Mouse (Mus musculus) bone marrow, adult 2 months (tissue): ENCODE results near the gene Arhgap45. TPM values are rescaled to one million over a fixed set of nuclear protein-coding genes. Genes with fewer than 3 reads are reported as not detected.

Experiments used
- H3K27ac ChIP-seq: fragments of 200-500 bp; 2 replicates; pipeline ENCODE4 v1.5.1; 2012; ENCODE audit warnings: low read depth, mild to moderate bottlenecking, control low read depth, inconsistent platforms, low read length; ENCODE audit not compliant: control insufficient read depth, poor library complexity, insufficient read depth
- H3K4me1 ChIP-seq: fragments of 200-500 bp; 2 replicates; pipeline ENCODE4 v1.6.1; 2011; ENCODE audit warnings: low read length; ENCODE audit not compliant: control insufficient read depth, insufficient read depth
- H3K4me3 ChIP-seq: fragments of 200-500 bp; replicated peaks from 2 replicates; pipeline ENCODE3; 2011; ENCODE audit warnings: mild to moderate bottlenecking, low read depth, low read length, control low read depth; ENCODE audit not compliant: control insufficient read depth
- CTCF ChIP-seq: fragments of 200-500 bp; IDR thresholded peaks from 2 replicates; pipeline ENCODE4 v1.5.1; 2011; ENCODE audit warnings: low read length, control low read depth; ENCODE audit not compliant: control insufficient read depth, insufficient read depth
- POLR2A ChIP-seq: fragments of 200-500 bp; IDR thresholded peaks from 2 replicates; pipeline ENCODE4 v1.6.1; 2011; ENCODE audit warnings: low read depth, mild to moderate bottlenecking, control low read depth, low read length, borderline replicate concordance; ENCODE audit not compliant: control insufficient read depth
- whole genome bisulfite sequencing: fragments of 180-500 bp; shearing (Covaris S2); methylation state at CpG from one replicate; pipeline ENCODE4 v1.1.7; 2018; 5-methylcytosine and 5-hydroxymethylcytosine counted together
- polyA plus RNA-seq: library from polyadenylated mRNA; stranded (reverse); fragments of >200 nt; gene quantifications from 2 replicates; pipeline ENCODE4 v1.2.4, GENCODE M21; 2011; ENCODE audit warnings: low replicate concordance; ENCODE audit not compliant: missing spikeins, insufficient read depth, insufficient read length

The Arhgap45 gene
- polyA plus RNA-seq, 1 experiment: 291 TPM

DNA sequence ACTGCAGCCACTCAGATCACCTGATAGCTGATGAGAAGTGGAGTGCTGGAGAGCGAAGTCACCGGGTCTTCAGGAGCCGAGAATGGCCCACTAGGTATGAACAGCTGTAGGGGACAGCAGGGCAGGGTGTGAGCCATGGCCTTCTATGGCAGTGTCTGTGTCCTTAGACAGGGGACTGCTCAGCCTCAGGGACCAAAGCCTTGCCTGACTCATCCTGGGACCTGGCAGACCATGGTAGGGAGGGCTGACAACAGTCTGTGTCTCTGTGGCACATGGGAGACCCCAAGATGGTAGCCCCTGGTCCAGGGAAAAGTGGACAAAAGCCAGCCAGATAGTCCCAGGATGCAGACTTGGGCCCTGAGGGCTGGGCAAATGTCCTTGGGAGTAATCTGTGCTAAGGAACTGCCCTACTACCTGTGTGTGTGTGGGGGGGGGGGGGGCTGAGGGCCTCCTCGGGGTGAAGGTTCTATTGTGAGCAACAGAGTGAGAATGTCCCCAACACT is 53.5 kb downstream of the Arhgap45 start:
- WGBS: 83% methylated on average over 4 of the region's 4 CpGs
- TF ChIP-seq POLR2A (no peak), CTCF (no peak)
- H3K4me1 ChIP-seq: peaks cover 10% of the 10 kb centered on the region
- no peak overlapping the region for H3K4me3 ChIP-seq
- no peak overlapping the region for H3K27ac ChIP-seq

GRCm38 (mm10) chr10:80070837-80071515 is 54.5 kb downstream of the Arhgap45 start:
- WGBS: 42% methylated on average over 9 of the region's 9 CpGs
- TF ChIP-seq POLR2A (peak; percentile 16; the same call in 1 of the 2 replicates), CTCF (no peak)
- peaks cover 12% of the 10 kb centered on the region for H3K4me1 ChIP-seq
- peak overlapping the region; percentile 73; the same call in 1 of the 2 replicates for H3K27ac ChIP-seq
- no peak overlapping the region for H3K4me3 ChIP-seq

DNA sequence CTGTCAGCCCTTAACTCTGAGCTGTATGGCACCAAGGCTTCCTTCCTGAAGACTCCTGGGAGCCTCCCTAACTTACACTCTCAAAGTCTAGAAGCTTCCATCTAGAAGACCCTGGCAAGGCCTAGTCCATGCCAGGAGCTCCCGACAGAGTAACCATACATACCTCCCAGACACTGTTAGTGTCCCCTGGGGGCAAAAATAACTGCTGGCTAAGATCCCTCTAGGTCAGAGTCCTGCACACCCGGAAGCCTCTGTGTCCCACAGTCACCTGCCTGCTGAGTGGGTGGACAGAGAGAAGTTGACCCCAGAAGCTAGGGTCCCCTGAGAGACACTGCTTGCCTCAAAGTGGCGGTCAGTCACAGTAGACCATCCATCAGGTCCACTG is 55.1 kb downstream of the Arhgap45 start:
- Histone ChIP-seq H3K4me1 (peaks cover 14% of the 10 kb centered on the region), H3K27ac (peak overlapping the region; percentile 73; the same call in 1 of the 2 replicates), H3K4me3 (no peak overlapping the region)
- TF ChIP-seq POLR2A (no peak), CTCF (no peak)
- WGBS: 37% methylated on average over 3 of the region's 3 CpGs

DNA sequence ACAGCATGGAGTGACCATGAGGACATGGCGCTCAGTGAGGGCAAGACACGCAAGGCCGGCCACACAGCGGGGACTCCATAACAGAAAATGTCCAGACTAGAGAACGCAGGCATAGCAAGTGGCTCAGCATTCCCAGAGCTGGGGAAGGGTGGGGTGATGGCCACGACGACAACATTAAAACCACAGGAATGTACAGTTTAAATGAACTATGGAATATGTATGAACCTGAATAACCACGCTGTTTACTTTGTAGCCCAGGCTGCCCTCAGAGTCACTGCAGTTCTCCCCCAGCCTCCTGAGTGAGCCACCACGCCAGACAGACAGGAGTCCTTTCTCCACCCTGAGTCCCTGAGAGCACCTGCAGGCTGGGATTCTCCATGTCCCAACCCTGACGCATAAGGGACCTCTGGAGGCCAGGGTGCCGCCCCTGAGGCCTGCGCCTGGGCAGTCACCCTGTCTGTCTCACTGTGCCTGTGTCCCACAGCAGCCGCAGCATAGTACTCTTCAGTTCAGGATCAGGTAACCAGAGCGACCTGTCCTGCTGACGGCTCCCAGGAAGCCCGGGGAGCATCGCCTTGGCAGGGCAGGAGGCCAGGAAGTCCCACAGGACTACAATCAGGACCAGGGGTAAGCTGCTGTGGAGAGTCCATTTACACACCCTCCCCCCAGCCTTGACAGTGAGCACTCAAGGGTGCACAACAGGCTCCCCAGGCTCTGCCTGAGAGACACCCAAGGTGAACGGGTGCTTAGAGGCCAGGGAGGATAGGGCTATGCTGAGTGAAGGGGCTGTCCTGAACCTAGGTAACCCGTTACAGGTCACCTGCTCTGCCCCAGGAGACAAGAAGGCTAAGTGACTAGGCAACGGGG is 56.4 kb downstream of the Arhgap45 start:
- 0 out of 2 replicates have a peak, but pooled peaks have one; percentile 6 for TF ChIP-seq POLR2A
- TF ChIP-seq CTCF: no peak
- no peak overlapping the region for H3K4me3 ChIP-seq
- WGBS: 81% methylated on average over 20 of the region's 20 CpGs
- no peak overlapping the region for H3K27ac ChIP-seq
- peaks cover 14% of the 10 kb centered on the region for H3K4me1 ChIP-seq

DNA sequence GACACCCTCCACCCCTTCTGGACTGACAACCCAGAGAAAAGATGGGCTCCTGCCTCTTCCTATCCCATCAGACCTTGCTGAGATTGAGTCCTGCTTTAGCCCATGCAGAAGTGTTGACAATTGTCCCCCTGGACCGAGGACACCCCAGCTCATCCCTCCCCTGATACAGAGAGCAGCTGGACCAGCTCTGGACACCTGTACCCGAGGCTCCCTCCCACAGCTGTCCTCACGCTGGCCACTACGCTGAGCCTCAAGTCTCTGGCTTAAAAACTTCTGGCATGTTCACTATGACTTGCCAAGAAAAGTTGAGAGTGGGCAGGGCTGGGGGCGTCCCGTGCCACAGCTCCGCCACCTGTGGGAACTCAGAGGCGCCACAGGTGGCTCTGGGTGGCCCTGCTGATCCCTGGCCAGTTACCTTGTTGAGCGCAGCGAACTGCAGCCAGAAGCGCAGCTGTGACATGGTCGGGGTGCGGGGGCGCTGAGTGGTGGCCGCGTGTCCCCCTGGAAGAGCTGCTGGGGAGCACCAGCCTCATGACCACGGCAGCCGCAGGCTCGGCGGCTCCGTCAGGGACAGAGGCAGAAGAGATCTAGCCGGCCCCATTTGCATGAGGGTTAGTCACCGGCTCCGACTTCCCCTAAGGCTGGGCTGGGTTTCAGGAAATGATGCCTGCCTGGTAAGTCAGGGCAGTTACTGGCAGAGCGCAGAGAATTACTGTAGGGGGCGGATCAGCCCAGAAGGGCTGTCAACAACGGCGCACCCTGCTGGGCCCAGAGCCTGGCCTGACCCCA is 58.6 kb downstream of the Arhgap45 start:
- Histone ChIP-seq H3K4me1 (peaks cover 14% of the 10 kb centered on the region), H3K4me3 (peak overlapping the region; percentile 64), H3K27ac (peak overlapping the region; percentile 96)
- WGBS: 2% methylated on average over 28 of the region's 28 CpGs
- TF ChIP-seq CTCF (peak; percentile 57; the same call in 1 of the 2 replicates), POLR2A (peak; percentile 79; the same call in 1 of the 2 replicates)

DNA sequence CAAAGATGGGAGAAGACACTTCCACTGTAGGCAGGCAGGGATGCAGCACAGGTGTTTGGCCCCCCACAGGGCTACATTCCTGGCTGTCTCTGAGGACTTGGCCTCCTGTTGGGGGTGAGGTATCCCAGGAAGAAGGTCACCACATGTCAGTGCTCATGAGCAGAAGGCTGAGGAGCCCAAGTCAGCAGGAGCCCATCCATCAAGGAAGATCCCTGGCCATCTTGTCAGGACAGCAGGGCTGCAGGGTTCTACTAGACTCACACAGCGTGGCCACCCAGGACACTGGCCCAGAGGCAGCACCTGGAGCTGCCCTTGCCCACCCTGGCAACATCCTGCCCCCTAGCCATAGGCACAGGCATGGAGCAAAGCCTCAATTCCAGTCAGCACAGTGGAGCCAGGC is 59.5 kb downstream of the Arhgap45 start:
- Histone ChIP-seq H3K4me1 (peaks cover 12% of the 10 kb centered on the region), H3K27ac (peak overlapping the region; percentile 96), H3K4me3 (no peak overlapping the region)
- WGBS: 90% methylated on average over 1 of the region's 1 CpGs
- TF ChIP-seq POLR2A (no peak), CTCF (no peak)

- Histone ChIP-seq H3K27ac (peak overlapping the region; percentile 96), H3K4me1 (peaks cover 11% of the 10 kb centered on the region), H3K4me3 (no peak overlapping the region)
- no peak for TF ChIP-seq CTCF
- no peak for TF ChIP-seq POLR2A
- 92% methylated on average over 4 of the region's 4 CpGs for WGBS
Observed at GRCm38 (mm10) chr10:80076386-80076785, 59.9 kb downstream of the Arhgap45 start.
